Mouse (Mus musculus) forebrain, embryonic 10.5 days (tissue): ENCODE results near the gene Ccdc148. TPM values are rescaled to one million over a fixed set of nuclear protein-coding genes. Genes with fewer than 3 reads are reported as not detected.
A peak's percentile ranks its signal among the peaks of the same experiment; 100 is the strongest.

Source experiments
- DNase-seq: peaks from one replicate; pipeline ENCODE4 v3.0.0-alpha.2; 2017; ENCODE audit warnings: low spot score; ENCODE audit errors: extremely low spot score
- H3K27ac ChIP-seq: fragments of 300-500 bp; sonication (generic); 2 replicates; pipeline ENCODE4 v1.5.1; 2016; ENCODE audit warnings: mild to moderate bottlenecking
- H3K27me3 ChIP-seq: fragments of 300-500 bp; sonication (generic); 2 replicates; pipeline ENCODE4 v1.6.1; 2016; ENCODE audit warnings: mild to moderate bottlenecking; ENCODE audit not compliant: poor library complexity, severe bottlenecking
- H3K36me3 ChIP-seq: fragments of 300-500 bp; sonication (generic); replicated peaks from 2 replicates; pipeline ENCODE4 v1.6.1; 2016; ENCODE audit warnings: mild to moderate bottlenecking, moderate library complexity
- H3K4me1 ChIP-seq: fragments of 300-500 bp; sonication (generic); 2 replicates; pipeline ENCODE4 v1.6.1; 2016
- H3K4me3 ChIP-seq: fragments of 300-500 bp; sonication (generic); 2 replicates; pipeline ENCODE4 v1.5.1; 2016; ENCODE audit warnings: mild to moderate bottlenecking, moderate library complexity
- H3K9me3 ChIP-seq: fragments of 300-500 bp; sonication (generic); 2 replicates; pipeline ENCODE4 v1.6.1; 2016; ENCODE audit warnings: mild to moderate bottlenecking, moderate library complexity
- WGBS: fragments of 180-500 bp; shearing (Covaris S2); methylation state at CpG from one replicate; pipeline ENCODE4 v1.1.7; 2016; 5-methylcytosine and 5-hydroxymethylcytosine counted together
- polyA plus RNA-seq: library from polyadenylated mRNA; unstranded; fragments of >200 nt; fragmentation: Nextera tagmentation; extraction: Ambion mirVana; gene quantifications from 2 replicates; pipeline ENCODE4 v1.2.1, GENCODE M21; 2016

The Ccdc148 gene
- polyA plus RNA-seq, 1 experiment from 2014 or later: 1.3 TPM

DNA sequence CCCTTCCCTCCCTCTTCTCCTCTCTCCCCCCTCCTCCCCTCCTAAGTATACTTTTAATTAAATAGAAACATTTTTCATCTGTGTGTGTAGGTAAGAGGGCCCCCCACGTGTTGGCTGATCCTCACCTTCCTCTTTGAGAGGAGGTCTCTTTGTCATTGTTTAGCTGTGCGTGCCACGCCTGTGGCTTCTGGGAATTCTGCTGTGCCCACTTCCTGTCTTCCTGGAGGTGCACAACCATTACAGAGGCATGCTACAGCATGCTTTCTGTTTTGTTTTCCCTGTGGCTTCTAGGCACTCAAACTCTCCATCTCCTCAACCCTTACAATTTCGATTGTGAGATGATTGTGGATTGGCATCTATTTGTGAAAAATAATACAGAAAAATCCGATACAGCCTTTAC, 11.1 kb upstream of the Ccdc148 start:
- Histone ChIP-seq H3K36me3 (peaks cover 8% of the 10 kb centered on the region; the same call in 1 of the 2 replicates), H3K27ac (no peak overlapping the region), H3K9me3 (no peaks in the 10 kb centered on the region), H3K27me3 (no peaks in the 10 kb centered on the region), H3K4me3 (no peak overlapping the region), H3K4me1 (peaks cover 11% of the 10 kb centered on the region; the same call in 1 of the 2 replicates)
- WGBS: 85% methylated on average over 5 of the region's 5 CpGs
- no peak for DNase-seq

- WGBS: 100% methylated on average over 5 of the region's 5 CpGs
- H3K36me3 ChIP-seq: peaks cover 8% of the 10 kb centered on the region; the same call in 1 of the 2 replicates
- no peaks in the 10 kb centered on the region for H3K27me3 ChIP-seq
- no peak overlapping the region for H3K27ac ChIP-seq
- H3K9me3 ChIP-seq: no peaks in the 10 kb centered on the region
- H3K4me3 ChIP-seq: no peak overlapping the region
- peaks cover 11% of the 10 kb centered on the region; the same call in 1 of the 2 replicates for H3K4me1 ChIP-seq
- DNase-seq: no peak
These were observed 10.1 kb upstream of the Ccdc148 start for GRCm38 (mm10) chr2:59170593-59170992.

DNA sequence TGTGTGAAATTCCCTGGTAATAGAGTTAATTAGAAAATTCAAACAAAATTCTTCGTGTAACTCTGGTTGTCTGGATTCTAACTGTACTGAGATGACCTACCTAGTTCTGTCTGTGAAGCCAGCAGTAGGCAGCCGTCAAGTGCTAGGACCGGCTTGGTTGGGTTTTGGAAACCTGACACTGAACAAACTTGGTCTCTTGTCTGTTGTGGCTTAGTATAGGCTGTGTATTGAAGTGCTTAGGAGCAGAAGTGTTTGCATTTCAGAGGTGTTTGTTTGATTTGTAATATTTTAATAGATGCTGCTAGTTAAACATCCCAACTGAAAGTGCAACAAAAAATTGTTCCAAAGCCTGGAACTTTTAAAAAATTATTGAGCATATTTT, 9.7 kb upstream of the Ccdc148 start:
- H3K27ac ChIP-seq: no peak overlapping the region
- peaks cover 11% of the 10 kb centered on the region; the same call in 1 of the 2 replicates for H3K4me1 ChIP-seq
- H3K9me3 ChIP-seq: no peaks in the 10 kb centered on the region
- no peak overlapping the region for H3K4me3 ChIP-seq
- 80% methylated on average over 3 of the region's 3 CpGs for WGBS
- peaks cover 11% of the 10 kb centered on the region; the same call in 1 of the 2 replicates for H3K36me3 ChIP-seq
- DNase-seq: no peak
- no peaks in the 10 kb centered on the region for H3K27me3 ChIP-seq

DNA sequence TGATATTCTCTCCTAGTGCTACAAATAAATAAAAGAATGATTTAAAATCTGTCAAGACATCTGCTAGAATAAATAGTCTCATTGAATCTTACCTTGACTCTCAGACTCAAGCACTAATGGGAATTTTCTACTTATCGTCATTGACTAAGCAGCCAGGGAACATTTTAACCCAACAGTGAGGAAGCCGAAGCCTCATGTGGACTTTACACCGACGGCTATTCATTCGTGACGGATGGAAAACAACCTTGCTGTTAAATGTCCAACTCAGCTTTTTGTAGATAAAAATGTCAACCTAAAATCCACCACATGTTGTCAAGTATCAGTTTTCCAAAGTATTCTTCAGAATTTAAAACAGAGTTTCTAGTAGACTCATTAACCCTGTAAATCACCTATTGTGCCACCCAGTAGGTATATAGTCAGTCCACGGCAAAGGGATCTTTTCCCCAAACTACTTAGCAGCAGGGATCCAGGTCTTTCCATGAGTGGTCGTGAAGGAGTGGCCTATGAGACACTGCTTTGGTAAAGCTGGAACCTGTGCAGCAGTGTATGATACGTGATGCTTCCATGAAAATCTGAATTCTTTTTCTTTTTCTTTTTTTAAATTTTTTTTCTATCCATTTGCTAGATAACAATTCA, 9.2 kb upstream of the Ccdc148 start:
- DNase-seq: no peak
- Histone ChIP-seq H3K27ac (no peak overlapping the region), H3K9me3 (no peaks in the 10 kb centered on the region), H3K4me3 (no peak overlapping the region), H3K36me3 (peaks cover 12% of the 10 kb centered on the region; the same call in 1 of the 2 replicates), H3K27me3 (no peaks in the 10 kb centered on the region), H3K4me1 (peaks cover 11% of the 10 kb centered on the region; the same call in 1 of the 2 replicates)
- WGBS: 86% methylated on average over 9 of the region's 9 CpGs

DNA sequence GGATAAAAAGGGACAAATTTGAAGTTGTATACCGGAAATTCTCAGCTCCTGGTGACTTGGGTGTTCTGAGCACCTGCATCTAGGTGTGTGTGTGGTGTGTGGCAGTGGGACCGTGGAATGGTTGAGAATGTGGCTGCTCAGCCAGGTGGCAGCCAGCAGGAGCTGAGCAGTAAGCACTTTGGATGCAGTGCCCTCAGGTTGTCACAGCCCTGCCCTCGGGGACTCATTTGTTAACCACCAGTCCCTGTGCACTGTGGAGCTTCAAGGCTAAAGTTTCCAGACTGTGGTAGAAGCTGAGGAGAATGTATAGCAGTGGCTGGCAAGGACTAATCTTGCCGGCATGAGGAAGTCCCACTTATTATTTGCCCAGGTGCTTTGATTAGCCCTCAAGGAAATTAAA, 7.3 kb upstream of the Ccdc148 start:
- H3K4me1 ChIP-seq: peaks cover 16% of the 10 kb centered on the region
- H3K27ac ChIP-seq: no peak overlapping the region
- no peaks in the 10 kb centered on the region for H3K9me3 ChIP-seq
- DNase-seq: no peak
- H3K27me3 ChIP-seq: no peaks in the 10 kb centered on the region
- WGBS: 91% methylated on average over 4 of the region's 4 CpGs
- peaks cover 8% of the 10 kb centered on the region; the same call in 1 of the 2 replicates for H3K36me3 ChIP-seq
- H3K4me3 ChIP-seq: no peak overlapping the region

- no peak for DNase-seq
- Histone ChIP-seq H3K27ac (no peak overlapping the region), H3K27me3 (no peaks in the 10 kb centered on the region), H3K9me3 (no peaks in the 10 kb centered on the region), H3K36me3 (peaks cover 8% of the 10 kb centered on the region; the same call in 1 of the 2 replicates), H3K4me1 (peaks cover 23% of the 10 kb centered on the region), H3K4me3 (no peak overlapping the region)
- 83% methylated on average over 4 of the region's 4 CpGs for WGBS
These were observed 6.5 kb upstream of the Ccdc148 start for GRCm38 (mm10) chr2:59166976-59167375.

GRCm38 (mm10) chr2:59162285-59162600, 1.8 kb upstream of the Ccdc148 start:
- Histone ChIP-seq H3K4me3 (peak overlapping the region; percentile 92), H3K27me3 (no peaks in the 10 kb centered on the region), H3K4me1 (peaks cover 28% of the 10 kb centered on the region), H3K9me3 (no peaks in the 10 kb centered on the region), H3K36me3 (0 out of 2 replicates have a peak, but pooled peaks cover 4% of the 10 kb centered on the region), H3K27ac (no peak overlapping the region)
- WGBS: 50% methylated on average over 8 of the region's 8 CpGs
- DNase-seq: no peak

GRCm38 (mm10) chr2:59161441-59162284, 1.2 kb upstream of the Ccdc148 start:
- Histone ChIP-seq H3K4me1 (peaks cover 28% of the 10 kb centered on the region), H3K36me3 (0 out of 2 replicates have a peak, but pooled peaks cover 4% of the 10 kb centered on the region), H3K9me3 (no peaks in the 10 kb centered on the region), H3K27me3 (no peaks in the 10 kb centered on the region), H3K4me3 (peak overlapping the region; percentile 92), H3K27ac (peak overlapping the region; percentile 97)
- WGBS: under 1% methylated on average over 74 of the region's 74 CpGs
- DNase-seq: peak; percentile 69

DNA sequence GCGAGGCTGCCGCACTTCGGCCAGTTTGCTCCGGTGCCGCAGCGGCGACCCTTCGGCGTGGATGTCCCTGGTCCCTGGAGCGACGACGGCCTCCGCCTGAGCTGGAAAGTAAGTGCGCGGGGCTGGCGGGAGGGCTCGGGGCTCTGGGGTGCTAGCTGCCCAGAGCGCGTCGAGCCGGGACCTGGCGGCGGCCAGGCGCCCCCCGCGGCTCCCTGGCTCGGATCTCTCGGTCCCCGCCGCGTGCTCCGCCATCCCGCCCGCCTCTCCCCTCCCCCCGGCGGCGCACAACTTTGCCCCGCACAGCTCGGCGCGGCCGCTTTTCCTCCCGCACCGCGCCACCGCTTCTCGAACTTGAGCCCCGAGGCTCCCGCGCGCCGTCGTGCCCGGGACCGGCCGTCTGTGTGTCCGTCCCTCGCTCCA, 548 bp upstream of the Ccdc148 start:
- H3K27ac ChIP-seq: peak overlapping the region; percentile 97
- H3K9me3 ChIP-seq: no peaks in the 10 kb centered on the region
- peaks cover 28% of the 10 kb centered on the region for H3K4me1 ChIP-seq
- H3K36me3 ChIP-seq: 0 out of 2 replicates have a peak, but pooled peaks cover 4% of the 10 kb centered on the region
- peak overlapping the region; percentile 92 for H3K4me3 ChIP-seq
- no peaks in the 10 kb centered on the region for H3K27me3 ChIP-seq
- DNase-seq: no peak
- under 1% methylated on average over 57 of the region's 58 CpGs for WGBS

DNA sequence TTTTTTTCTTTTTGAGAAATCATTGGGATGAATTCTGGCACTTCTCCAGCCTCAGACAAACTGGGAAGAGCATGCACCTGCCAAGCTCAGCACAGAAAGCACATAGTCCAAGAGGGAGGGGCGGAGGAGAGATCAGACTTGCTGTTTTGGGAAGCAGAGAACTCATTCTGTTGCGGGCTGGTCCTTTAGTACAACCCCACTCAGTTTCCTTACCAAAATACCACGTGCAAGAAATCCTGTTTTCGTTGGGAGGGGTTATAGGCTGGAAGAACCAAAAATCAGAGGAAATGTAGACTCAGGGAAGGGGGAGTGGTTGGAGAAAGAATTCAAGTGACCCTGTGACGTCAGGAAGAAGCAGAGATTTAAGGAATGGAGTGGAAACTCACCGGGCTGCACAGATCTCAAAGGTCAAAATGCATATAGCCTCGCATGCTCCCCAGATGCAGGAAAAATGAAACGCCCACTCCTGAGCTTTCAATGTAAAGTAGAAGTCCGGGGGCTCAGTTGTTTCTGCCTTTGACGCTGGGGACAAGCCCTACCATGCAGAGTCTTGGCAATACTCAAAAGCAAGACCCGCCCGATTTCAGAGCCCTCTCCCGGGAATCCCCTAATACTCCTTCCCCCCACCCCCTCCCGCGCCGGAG, 400 bp downstream of the Ccdc148 start:
- H3K27me3 ChIP-seq: no peaks in the 10 kb centered on the region
- DNase-seq: no peak
- peaks cover 28% of the 10 kb centered on the region for H3K4me1 ChIP-seq
- no peaks in the 10 kb centered on the region for H3K9me3 ChIP-seq
- under 1% methylated on average over 16 of the region's 16 CpGs for WGBS
- peak overlapping the region; percentile 97 for H3K27ac ChIP-seq
- peak overlapping the region; percentile 92 for H3K4me3 ChIP-seq
- 0 out of 2 replicates have a peak, but pooled peaks cover under 1% of the 10 kb centered on the region for H3K36me3 ChIP-seq

DNA sequence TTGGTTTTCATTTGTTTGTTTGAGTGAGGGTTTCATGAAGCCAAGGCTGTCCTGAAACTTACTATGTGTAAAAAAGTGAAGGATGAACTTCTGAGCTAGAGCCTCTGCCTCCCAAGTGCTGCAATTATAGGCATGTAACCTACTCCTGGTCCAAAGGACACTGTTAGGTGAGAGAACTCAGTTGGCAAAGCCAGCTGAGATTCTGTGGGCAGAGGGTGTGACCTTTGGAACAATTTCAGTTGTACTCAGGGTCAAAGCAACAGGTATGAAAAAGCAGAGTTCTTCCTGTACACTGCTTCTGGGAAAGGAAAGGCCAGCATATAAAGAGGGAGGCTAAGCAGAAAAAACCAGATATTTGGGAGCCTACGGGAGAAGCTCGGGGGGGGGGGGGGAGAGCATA, 2.4 kb downstream of the Ccdc148 start:
- WGBS: 53% methylated on average over 2 of the region's 2 CpGs
- no peak overlapping the region for H3K4me3 ChIP-seq
- H3K27ac ChIP-seq: no peak overlapping the region
- no peaks in the 10 kb centered on the region for H3K36me3 ChIP-seq
- peaks cover 21% of the 10 kb centered on the region for H3K4me1 ChIP-seq
- no peaks in the 10 kb centered on the region for H3K27me3 ChIP-seq
- DNase-seq: no peak
- no peaks in the 10 kb centered on the region for H3K9me3 ChIP-seq

DNA sequence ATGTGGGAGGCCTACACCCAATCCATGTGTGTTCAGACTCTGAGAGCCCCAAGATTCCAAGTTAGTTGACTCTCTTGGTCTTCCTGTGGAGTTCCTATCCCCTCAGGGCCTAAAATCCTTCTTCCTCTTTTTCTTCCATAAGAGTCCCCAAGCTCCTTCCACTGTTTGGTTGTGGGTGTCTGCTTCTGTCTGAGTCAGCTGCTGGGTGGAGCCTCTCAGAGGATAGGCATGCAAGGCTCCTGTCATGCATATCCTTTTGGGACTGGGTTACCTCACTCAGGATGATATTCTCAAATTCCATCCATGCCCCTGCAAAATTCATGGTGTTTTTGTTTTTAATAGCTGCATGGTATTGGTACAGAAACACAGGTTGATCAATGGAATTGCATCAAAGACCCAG, 5.1 kb downstream of the Ccdc148 start:
- H3K27ac ChIP-seq: no peak overlapping the region
- H3K4me1 ChIP-seq: peaks cover 7% of the 10 kb centered on the region
- H3K36me3 ChIP-seq: no peaks in the 10 kb centered on the region
- no peak overlapping the region for H3K4me3 ChIP-seq
- H3K9me3 ChIP-seq: no peaks in the 10 kb centered on the region
- no peaks in the 10 kb centered on the region for H3K27me3 ChIP-seq
- DNase-seq: no peak
